Mouse (Mus musculus): ENCODE measurements at regions not wholly inside any gene's neighbourhood (a gene's known extent, or its start where the extent isn't known, plus 50 kb on each side); places are given as distances from the start of the nearest gene placed in this dataset.

GRCm38 (mm10) chr1:30751138-30751907 is 122.4 kb downstream of the Phf3 start:
- no peaks in the 10 kb centered on the region for H3K9me3 ChIP-seq
- no peak overlapping the region for H3K9ac ChIP-seq
- H3K4me1 ChIP-seq = peaks cover 10% of the 10 kb centered on the region; the same call in 1 of the 2 replicates
- H3K4me3 ChIP-seq = no peak overlapping the region
- H3K36me3 ChIP-seq (replicated peaks) = no peaks in the 10 kb centered on the region
- peak overlapping the region; percentile 58 for H3K27ac ChIP-seq
- peak; percentile 97 for ATAC-seq (replicated peaks)
- no peak overlapping the region for H3K4me2 ChIP-seq
- 43% methylated on average over 3 of the region's 3 CpGs for WGBS
- no peaks in the 10 kb centered on the region for H3K27me3 ChIP-seq (replicated peaks)

GRCm38 (mm10) chr1:30741955-30742354 is 131.8 kb downstream of the Phf3 start:
- no peak overlapping the region for H3K9ac ChIP-seq
- H3K4me3 ChIP-seq = no peak overlapping the region
- no peaks in the 10 kb centered on the region for H3K9me3 ChIP-seq
- no peak overlapping the region for H3K27ac ChIP-seq
- H3K4me1 ChIP-seq = no peaks in the 10 kb centered on the region
- no peak overlapping the region for H3K4me2 ChIP-seq
- no peak for ATAC-seq (replicated peaks)
- H3K36me3 ChIP-seq (replicated peaks) = no peaks in the 10 kb centered on the region
- H3K27me3 ChIP-seq (replicated peaks) = no peaks in the 10 kb centered on the region

- H3K9me3 ChIP-seq = no peaks in the 10 kb centered on the region
- no peaks in the 10 kb centered on the region for H3K27me3 ChIP-seq (replicated peaks)
- ATAC-seq (replicated peaks) = peak; percentile 84
- no peak overlapping the region for H3K9ac ChIP-seq
- 73% methylated on average over 3 of the region's 3 CpGs for WGBS
- H3K27ac ChIP-seq = no peak overlapping the region
- no peaks in the 10 kb centered on the region for H3K36me3 ChIP-seq (replicated peaks)
- H3K4me2 ChIP-seq = no peak overlapping the region
- H3K4me3 ChIP-seq = no peak overlapping the region
- H3K4me1 ChIP-seq = no peaks in the 10 kb centered on the region
Measured at GRCm38 (mm10) chr1:30740831-30741230, 132.9 kb downstream of the Phf3 start.

GRCm38 (mm10) chr1:30721519-30721918 is 152.2 kb downstream of the Phf3 start:
- 53% methylated on average over 2 of the region's 2 CpGs for WGBS
- Histone ChIP-seq H3K4me1 (no peaks in the 10 kb centered on the region), H3K9ac (no peak overlapping the region), H3K36me3 (replicated peaks) (no peaks in the 10 kb centered on the region), H3K4me3 (no peak overlapping the region), H3K27ac (no peak overlapping the region), H3K27me3 (replicated peaks) (no peaks in the 10 kb centered on the region), H3K4me2 (no peak overlapping the region), H3K9me3 (no peaks in the 10 kb centered on the region)
- ATAC-seq (replicated peaks) = no peak

GRCm38 (mm10) chr1:30720829-30721228 is 152.9 kb downstream of the Phf3 start:
- H3K4me2 ChIP-seq = no peak overlapping the region
- no peaks in the 10 kb centered on the region for H3K27me3 ChIP-seq (replicated peaks)
- H3K27ac ChIP-seq = no peak overlapping the region
- 86% methylated on average over 2 of the region's 2 CpGs for WGBS
- H3K9ac ChIP-seq = no peak overlapping the region
- H3K9me3 ChIP-seq = no peaks in the 10 kb centered on the region
- no peaks in the 10 kb centered on the region for H3K4me1 ChIP-seq
- no peak overlapping the region for H3K4me3 ChIP-seq
- no peaks in the 10 kb centered on the region for H3K36me3 ChIP-seq (replicated peaks)
- no peak for ATAC-seq (replicated peaks)

GRCm38 (mm10) chr1:30718578-30718977 is 155.1 kb downstream of the Phf3 start:
- no peaks in the 10 kb centered on the region for H3K36me3 ChIP-seq (replicated peaks)
- H3K4me2 ChIP-seq = no peak overlapping the region
- H3K4me1 ChIP-seq = no peaks in the 10 kb centered on the region
- no peak overlapping the region for H3K4me3 ChIP-seq
- no peak for ATAC-seq (replicated peaks)
- H3K9ac ChIP-seq = no peak overlapping the region
- 69% methylated on average over 5 of the region's 5 CpGs for WGBS
- H3K27me3 ChIP-seq (replicated peaks) = no peaks in the 10 kb centered on the region
- no peak overlapping the region for H3K27ac ChIP-seq
- no peaks in the 10 kb centered on the region for H3K9me3 ChIP-seq

GRCm38 (mm10) chr1:30716346-30716745 is 157.4 kb downstream of the Phf3 start:
- WGBS = 11% methylated on average over 1 of the region's 1 CpGs
- Histone ChIP-seq H3K27me3 (replicated peaks) (no peaks in the 10 kb centered on the region), H3K4me2 (no peak overlapping the region), H3K9me3 (no peaks in the 10 kb centered on the region), H3K27ac (no peak overlapping the region), H3K4me1 (no peaks in the 10 kb centered on the region), H3K36me3 (replicated peaks) (no peaks in the 10 kb centered on the region), H3K9ac (no peak overlapping the region), H3K4me3 (no peak overlapping the region)
- peak; percentile 75; the same call in 1 of the 2 replicates for ATAC-seq (replicated peaks)

- Histone ChIP-seq H3K9me3 (no peaks in the 10 kb centered on the region), H3K36me3 (replicated peaks) (no peaks in the 10 kb centered on the region), H3K9ac (no peak overlapping the region), H3K4me3 (no peak overlapping the region), H3K4me1 (no peaks in the 10 kb centered on the region), H3K27ac (no peak overlapping the region), H3K4me2 (no peak overlapping the region), H3K27me3 (replicated peaks) (no peaks in the 10 kb centered on the region)
- WGBS = 71% methylated on average over 3 of the region's 3 CpGs
- ATAC-seq (replicated peaks) = no peak
Measured at GRCm38 (mm10) chr1:30701116-30701515, 172.6 kb downstream of the Phf3 start.

GRCm38 (mm10) chr1:30700399-30701081 is 173.2 kb downstream of the Phf3 start:
- H3K36me3 ChIP-seq (replicated peaks) = no peaks in the 10 kb centered on the region
- no peak overlapping the region for H3K9ac ChIP-seq
- no peak overlapping the region for H3K4me3 ChIP-seq
- H3K27ac ChIP-seq = no peak overlapping the region
- no peaks in the 10 kb centered on the region for H3K27me3 ChIP-seq (replicated peaks)
- ATAC-seq (replicated peaks) = peak; percentile 95
- H3K4me2 ChIP-seq = no peak overlapping the region
- H3K9me3 ChIP-seq = no peaks in the 10 kb centered on the region
- WGBS = 44% methylated on average over 10 of the region's 10 CpGs
- no peaks in the 10 kb centered on the region for H3K4me1 ChIP-seq

GRCm38 (mm10) chr1:30696342-30696741 is 177.4 kb downstream of the Phf3 start:
- H3K9ac ChIP-seq = no peak overlapping the region
- H3K4me3 ChIP-seq = no peak overlapping the region
- H3K9me3 ChIP-seq = no peaks in the 10 kb centered on the region
- no peaks in the 10 kb centered on the region for H3K36me3 ChIP-seq (replicated peaks)
- H3K27me3 ChIP-seq (replicated peaks) = no peaks in the 10 kb centered on the region
- no peak overlapping the region for H3K4me2 ChIP-seq
- no peaks in the 10 kb centered on the region for H3K4me1 ChIP-seq
- H3K27ac ChIP-seq = no peak overlapping the region
- ATAC-seq (replicated peaks) = no peak

GRCm38 (mm10) chr1:30685318-30685717 is 188.4 kb downstream of the Phf3 start:
- H3K4me3 ChIP-seq = no peak overlapping the region
- no peaks in the 10 kb centered on the region for H3K9me3 ChIP-seq
- H3K27me3 ChIP-seq (replicated peaks) = no peaks in the 10 kb centered on the region
- ATAC-seq (replicated peaks) = no peak
- 90% methylated on average over 3 of the region's 3 CpGs for WGBS
- H3K9ac ChIP-seq = no peak overlapping the region
- no peak overlapping the region for H3K27ac ChIP-seq
- H3K36me3 ChIP-seq (replicated peaks) = no peaks in the 10 kb centered on the region
- H3K4me1 ChIP-seq = no peaks in the 10 kb centered on the region
- no peak overlapping the region for H3K4me2 ChIP-seq

- Histone ChIP-seq H3K9me3 (no peaks in the 10 kb centered on the region), H3K4me3 (no peak overlapping the region), H3K4me2 (no peak overlapping the region), H3K36me3 (replicated peaks) (no peaks in the 10 kb centered on the region), H3K27ac (no peak overlapping the region), H3K27me3 (replicated peaks) (no peaks in the 10 kb centered on the region), H3K4me1 (no peaks in the 10 kb centered on the region), H3K9ac (no peak overlapping the region)
- ATAC-seq (replicated peaks) = no peak
- 65% methylated on average over 2 of the region's 2 CpGs for WGBS
Measured at GRCm38 (mm10) chr1:30683889-30684288, 189.8 kb downstream of the Phf3 start.

- no peaks in the 10 kb centered on the region for H3K27me3 ChIP-seq (replicated peaks)
- H3K4me3 ChIP-seq = no peak overlapping the region
- peak; percentile 90 for ATAC-seq (replicated peaks)
- no peaks in the 10 kb centered on the region for H3K36me3 ChIP-seq (replicated peaks)
- 0 out of 2 replicates have a peak overlapping the region, but pooled peaks have one; percentile 7 for H3K4me2 ChIP-seq
- H3K9me3 ChIP-seq = no peaks in the 10 kb centered on the region
- 15% methylated on average over 2 of the region's 2 CpGs for WGBS
- H3K9ac ChIP-seq = no peak overlapping the region
- peak overlapping the region; percentile 32; the same call in 1 of the 2 replicates for H3K27ac ChIP-seq
- H3K4me1 ChIP-seq = 0 out of 2 replicates have a peak, but pooled peaks cover 3% of the 10 kb centered on the region
Measured at GRCm38 (mm10) chr1:30639807-30640206, 233.9 kb downstream of the Phf3 start.

Data from midbrain, embryonic 15.5 days (tissue).